Mouse (Mus musculus): ENCODE results near the gene Eif4a1.

DNA sequence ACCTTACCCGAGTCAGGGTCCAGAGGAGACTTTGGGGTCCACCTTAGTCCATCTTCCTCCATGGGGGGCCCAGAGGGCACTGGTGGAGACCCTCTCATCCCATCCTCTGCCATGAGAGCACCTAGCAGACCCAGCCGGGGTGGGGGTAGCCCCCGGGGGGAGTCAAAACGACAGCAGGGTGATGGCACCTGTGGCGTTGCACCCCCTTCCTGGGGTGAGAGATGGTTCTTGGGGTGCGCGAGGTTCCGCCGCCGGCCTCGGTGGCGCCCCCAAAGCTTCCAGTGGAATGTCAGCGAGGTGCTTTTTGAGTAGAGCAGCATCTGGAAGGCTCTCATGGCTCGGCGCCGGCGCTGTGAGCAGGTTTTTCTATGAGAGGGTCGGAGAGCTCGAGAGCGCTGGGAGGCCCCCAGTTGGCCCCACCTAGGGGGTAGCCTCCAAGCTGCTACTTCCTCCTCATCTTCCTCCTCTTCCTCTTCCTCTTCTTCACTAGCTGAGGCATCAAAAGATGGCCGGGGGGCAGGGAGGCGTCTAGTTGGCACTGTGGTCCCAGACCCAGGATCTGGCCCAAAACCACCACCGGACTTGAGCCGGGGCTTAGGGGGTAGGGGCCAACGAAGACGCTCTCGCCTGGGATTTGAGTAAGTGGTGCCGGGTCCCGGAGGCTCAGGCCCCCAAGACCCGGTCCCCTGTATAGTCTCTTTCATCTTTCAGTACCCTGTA lies 8.1 kb upstream of the Eif4a1 start:
- no peak for TF ChIP-seq POLR2A (IDR thresholded peaks at IDR 0.05; ENCODE audit: borderline replicate concordance, insufficient read depth, low read length)
- TF ChIP-seq CTCF (IDR thresholded peaks at IDR 0.05; ENCODE audit: borderline replicate concordance, insufficient read depth, low read depth, low read length) = no peak
